Mouse (Mus musculus) hematopoietic stem cell, adult 5-6 weeks (primary cell): Measurements from ENCODE around the gene Gpr33. TPM values are rescaled to one million over a fixed set of nuclear protein-coding genes. Genes with fewer than 3 reads are reported as not detected.
A peak's percentile ranks its signal among the peaks of the same experiment; 100 is the strongest.

Experiments used
- ATAC-seq, 2 experiments: fragments of 125-278 bp in 1 of 2; replicated peaks in 1 of 2; 2 replicates each; pipeline ENCODE4 v1.8.0; 2016 to 2017; ENCODE audit warnings: inconsistent platforms in 2 of 2, mild to moderate bottlenecking in 2 of 2, moderate number of reproducible peaks in 2 of 2, low read depth in 1 of 2, moderate TSS enrichment in 1 of 2; ENCODE audit not compliant: low FRiP score in 2 of 2, poor library complexity in 2 of 2, severe bottlenecking in 2 of 2, insufficient read depth in 1 of 2, low TSS enrichment in 1 of 2
- total RNA-seq: library from RNA; stranded (forward); fragments of 172-1452, 232-1000 nt; gene quantifications from 2 replicates; pipeline ENCODE4 v1.2.3, GENCODE M21; 2017

The Gpr33 gene
- total RNA-seq, 1 experiment from 2014 or later: not detected

DNA sequence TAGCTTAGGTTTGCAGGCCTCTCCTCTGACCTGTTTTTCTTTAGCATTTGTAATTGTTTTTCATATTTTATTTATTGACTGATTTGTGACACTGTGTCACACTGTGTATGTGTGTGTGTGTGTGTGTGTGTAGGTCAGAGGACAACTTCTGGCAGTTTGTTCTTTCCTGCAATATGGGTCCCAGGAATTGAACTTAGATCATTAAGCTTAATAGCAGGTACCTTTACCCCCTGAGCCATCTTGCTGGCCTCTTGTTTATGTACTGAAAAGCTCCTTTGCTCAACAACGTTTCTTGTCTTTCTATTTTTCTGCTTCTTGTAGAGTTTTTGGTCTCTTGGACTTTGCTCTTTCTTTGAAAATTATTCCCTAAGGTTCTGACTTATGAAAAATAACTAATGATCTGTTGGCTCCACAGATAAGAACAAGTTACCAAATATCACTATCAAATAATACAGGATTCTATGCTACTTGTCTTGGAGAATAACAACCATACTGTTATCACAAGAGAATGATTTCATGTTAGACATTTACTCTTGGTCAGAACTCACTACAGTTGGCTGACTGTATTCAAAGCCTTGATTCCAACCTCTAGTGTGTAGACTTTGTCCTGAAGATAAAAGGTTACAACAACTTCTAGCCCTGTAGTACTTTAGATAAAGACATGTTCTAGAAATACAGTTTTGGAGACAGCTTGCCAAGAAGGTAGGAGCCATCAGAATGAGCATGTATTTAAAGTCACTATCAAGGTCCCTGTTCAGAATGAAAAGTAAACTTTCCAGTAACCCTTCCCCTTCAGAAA, 31.9 kb downstream of the Gpr33 start:
- ATAC-seq: no peak

DNA sequence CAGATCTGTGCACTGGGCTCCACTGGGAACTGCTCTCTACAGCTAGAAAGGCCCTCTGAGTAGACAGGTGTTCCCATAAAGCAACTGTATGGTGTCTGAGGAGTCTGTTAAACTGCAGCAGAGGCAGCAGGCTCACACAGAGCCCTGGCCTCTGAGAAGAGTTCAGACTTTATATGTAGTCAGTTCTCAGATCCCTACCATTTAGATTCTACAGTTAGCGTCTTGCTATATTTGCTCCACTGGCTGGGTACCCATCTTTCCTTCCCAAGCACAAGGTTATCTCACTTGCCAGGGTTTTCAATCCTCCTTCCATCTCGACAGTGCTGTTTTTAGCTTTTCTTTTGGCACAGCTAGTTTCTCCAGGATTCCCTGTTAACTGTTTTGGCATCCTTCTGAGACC, 37.2 kb downstream of the Gpr33 start:
- no peak for ATAC-seq

DNA sequence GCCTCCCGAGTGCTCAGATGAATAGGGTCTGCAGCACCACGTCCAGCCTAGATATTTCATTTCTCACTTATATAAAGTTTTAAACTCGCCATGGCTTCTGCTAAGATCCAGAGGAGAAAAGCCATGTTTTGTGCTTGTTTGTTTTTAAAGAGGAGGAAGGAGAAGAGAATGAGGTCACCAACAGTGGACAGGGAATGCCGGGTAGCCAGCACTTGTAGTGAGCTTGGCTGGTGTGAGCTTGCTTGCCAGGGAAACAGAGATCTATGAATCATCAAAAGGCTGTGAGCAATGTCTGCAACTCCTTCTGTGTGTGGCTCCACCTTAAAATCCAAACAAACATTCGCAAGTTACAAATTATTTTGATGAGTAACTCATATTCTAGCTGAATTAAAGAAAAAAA, 39.3 kb downstream of the Gpr33 start:
- no peak for ATAC-seq

DNA sequence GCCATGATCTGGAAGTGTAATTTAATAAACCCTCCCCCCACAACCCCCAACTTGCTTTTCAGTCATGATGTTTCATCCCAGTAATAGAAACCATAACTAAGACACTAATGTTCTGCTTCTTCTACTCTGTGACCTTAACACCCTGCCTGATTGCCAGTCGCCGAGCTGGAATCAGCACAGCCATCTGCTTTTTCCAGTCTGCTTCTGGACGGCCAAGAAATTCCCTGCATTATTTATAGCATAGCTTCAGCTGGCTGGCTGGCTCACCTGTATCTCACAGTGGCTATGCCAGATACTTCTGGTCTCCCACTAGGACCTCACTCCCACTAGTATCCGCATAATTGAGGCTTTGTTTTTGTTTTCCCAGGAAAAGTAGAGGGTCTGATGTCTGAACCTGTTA, 42.0 kb downstream of the Gpr33 start:
- no peak for ATAC-seq

DNA sequence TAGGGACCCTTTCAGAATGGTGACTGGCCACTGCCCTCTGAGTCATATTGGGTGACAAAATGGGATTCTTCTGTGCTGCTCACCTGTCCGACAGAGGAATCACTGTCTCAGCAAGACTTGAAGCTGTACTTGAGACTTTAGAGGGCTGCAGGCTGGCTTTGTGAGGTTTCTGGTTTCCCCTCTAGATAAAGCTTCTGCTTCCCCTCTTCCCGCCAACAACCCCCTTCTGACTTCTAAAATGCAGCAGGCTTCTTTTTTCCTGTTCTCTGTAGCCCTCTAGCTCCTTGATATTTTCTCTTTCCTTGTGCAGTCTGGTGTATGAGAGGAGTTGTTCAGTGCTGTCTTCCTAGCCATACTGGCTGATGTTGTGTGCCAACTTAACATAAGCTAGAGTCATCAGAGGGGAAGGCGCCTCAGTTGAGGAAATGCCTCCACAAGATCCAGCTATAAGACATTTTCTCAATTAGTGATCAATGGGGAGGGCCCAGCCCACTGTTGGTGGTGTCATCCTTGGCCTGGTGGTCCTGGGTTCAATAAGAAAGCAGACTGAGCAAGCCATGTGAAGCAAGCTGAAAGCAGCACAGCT, 42.6 kb downstream of the Gpr33 start:
- ATAC-seq: peak; percentile 60 to 71

DNA sequence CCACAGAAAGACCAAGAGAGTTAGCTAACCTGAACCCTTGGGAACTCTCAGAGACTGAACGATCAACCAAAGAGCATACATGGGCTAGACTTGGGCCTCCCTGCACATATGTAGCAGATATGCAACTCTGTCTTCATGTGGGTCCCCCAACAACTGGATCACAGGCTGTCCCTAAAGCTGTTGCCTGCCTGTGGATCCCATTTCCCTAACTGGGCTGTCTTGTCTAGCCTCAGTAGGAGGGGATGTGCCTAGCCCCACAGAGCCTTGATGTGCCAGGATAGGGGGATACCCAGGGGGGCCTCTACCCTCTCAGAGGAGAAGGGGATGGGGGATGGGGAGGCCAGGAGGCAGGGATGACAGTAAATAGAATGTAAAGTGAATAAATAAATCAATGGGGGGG, 44.2 kb downstream of the Gpr33 start:
- ATAC-seq: no peak

DNA sequence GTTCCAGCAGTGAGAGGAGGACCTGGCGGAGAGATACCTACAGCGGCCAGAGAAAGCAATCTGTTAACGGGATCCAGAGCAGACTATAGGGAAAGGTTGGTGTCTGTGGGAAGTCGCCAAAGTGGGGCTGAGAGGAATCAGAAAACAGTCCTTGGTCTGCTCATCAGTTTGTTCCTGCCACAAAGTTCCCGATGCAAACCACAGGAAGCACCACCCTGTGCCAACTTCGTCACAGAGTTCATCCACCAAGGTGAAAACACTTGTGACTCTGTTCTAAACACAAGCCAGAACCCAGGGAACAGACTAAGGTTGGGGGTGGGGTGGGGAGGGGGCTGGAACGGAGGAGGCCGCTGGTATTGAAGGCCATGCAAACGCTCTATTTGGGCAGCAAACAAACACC, 51.3 kb downstream of the Gpr33 start:
- ATAC-seq: peak; percentile 51 to 53

DNA sequence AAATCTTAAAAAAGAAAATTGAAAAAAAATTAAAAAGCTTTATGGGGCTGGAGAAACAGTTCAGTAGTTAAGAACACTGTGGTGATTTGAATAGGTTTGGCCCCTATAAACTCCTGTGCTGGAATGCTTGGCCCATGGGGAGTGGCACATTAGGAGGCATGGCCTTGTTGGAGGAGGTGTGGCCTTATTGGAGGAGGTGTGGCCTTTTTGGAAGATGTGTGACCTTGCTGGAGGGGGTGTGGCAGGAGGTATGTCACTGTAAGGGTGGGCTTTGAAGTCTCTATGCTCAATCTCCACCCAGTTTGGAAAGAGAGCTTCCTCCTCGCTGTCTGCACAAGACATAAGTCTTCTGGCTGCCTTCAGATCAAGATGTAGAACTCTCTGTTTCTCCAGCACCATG, 53.5 kb downstream of the Gpr33 start:
- no peak for ATAC-seq

Other genes with a start within 250 kb of the Gpr33 start
- gene Hectd1, start 198.5 kb downstream of the Gpr33 start, total RNA-seq: 139 and 151 TPM in 2 replicates
- 58.0 and 58.6 TPM in 2 replicates for gene Heatr5a, start 56.7 kb downstream of the Gpr33 start, total RNA-seq
- gene Dtd2, start 21.6 kb downstream of the Gpr33 start, total RNA-seq: 9.0 and 20.8 TPM in 2 replicates
- 5.4 and 6.4 TPM in 2 replicates for gene Nubpl, start 69.7 kb upstream of the Gpr33 start, total RNA-seq